Mouse (Mus musculus) small intestine, adult 2 months (tissue): ENCODE measurements around the gene Ndufab1. TPM values are rescaled to one million over a fixed set of nuclear protein-coding genes. Genes with fewer than 3 reads are reported as not detected.
A peak's percentile ranks its signal among the peaks of the same experiment; 100 is the strongest.

Experiments used
- H3K27ac ChIP-seq: fragments of 200-500 bp; 2 replicates; pipeline ENCODE4 v1.5.1; 2012; ENCODE audit warnings: low read depth, low read length, control low read depth, inconsistent platforms; ENCODE audit not compliant: insufficient read depth
- H3K27me3 ChIP-seq: fragments of 200-500 bp; 2 replicates; pipeline ENCODE4 v1.6.1; 2012; ENCODE audit warnings: mild to moderate bottlenecking, moderate library complexity, low read length, inconsistent platforms; ENCODE audit not compliant: control insufficient read depth, insufficient read depth
- H3K36me3 ChIP-seq: fragments of 200-500 bp; 2 replicates; pipeline ENCODE4 v1.6.1; 2012; ENCODE audit warnings: mild to moderate bottlenecking, low read length, control low read depth, inconsistent platforms; ENCODE audit not compliant: control insufficient read depth, insufficient read depth
- H3K4me1 ChIP-seq: fragments of 200-500 bp; 2 replicates; pipeline ENCODE4 v1.6.1; 2012; ENCODE audit warnings: low read length, inconsistent platforms, mixed read lengths; ENCODE audit not compliant: control insufficient read depth, insufficient read depth, insufficient read length
- H3K4me3 ChIP-seq: fragments of 200-500 bp; 2 replicates; pipeline ENCODE4 v1.5.1; 2012; ENCODE audit warnings: low read depth, mild to moderate bottlenecking, control low read depth, inconsistent platforms, low read length, moderate library complexity
- CTCF ChIP-seq: fragments of 200-500 bp; IDR thresholded peaks from 2 replicates; pipeline ENCODE4 v1.5.1; 2012; ENCODE audit warnings: low read depth, mild to moderate bottlenecking, control low read depth, inconsistent platforms, low read length, moderate library complexity, mixed read lengths; ENCODE audit not compliant: insufficient replicate concordance, insufficient read length; ENCODE audit errors: extremely low read depth
- POLR2A ChIP-seq: fragments of 200-500 bp; IDR thresholded peaks from 2 replicates; pipeline ENCODE4 v1.6.1; 2012; ENCODE audit warnings: low read depth, mild to moderate bottlenecking, control low read depth, inconsistent platforms, low read length, moderate library complexity
- WGBS: fragments of 180-500 bp; shearing (Covaris S2); methylation state at CpG from one replicate; pipeline ENCODE4 v1.1.7; 2018; 5-methylcytosine and 5-hydroxymethylcytosine counted together
- polyA plus RNA-seq: library from polyadenylated mRNA; depleted of rRNA; stranded (reverse); fragments of >200 nt; gene quantifications from 2 replicates; pipeline ENCODE4 v1.2.3, GENCODE M21; 2012

The Ndufab1 gene
- polyA plus RNA-seq, 1 experiment, result 1,026 TPM

DNA sequence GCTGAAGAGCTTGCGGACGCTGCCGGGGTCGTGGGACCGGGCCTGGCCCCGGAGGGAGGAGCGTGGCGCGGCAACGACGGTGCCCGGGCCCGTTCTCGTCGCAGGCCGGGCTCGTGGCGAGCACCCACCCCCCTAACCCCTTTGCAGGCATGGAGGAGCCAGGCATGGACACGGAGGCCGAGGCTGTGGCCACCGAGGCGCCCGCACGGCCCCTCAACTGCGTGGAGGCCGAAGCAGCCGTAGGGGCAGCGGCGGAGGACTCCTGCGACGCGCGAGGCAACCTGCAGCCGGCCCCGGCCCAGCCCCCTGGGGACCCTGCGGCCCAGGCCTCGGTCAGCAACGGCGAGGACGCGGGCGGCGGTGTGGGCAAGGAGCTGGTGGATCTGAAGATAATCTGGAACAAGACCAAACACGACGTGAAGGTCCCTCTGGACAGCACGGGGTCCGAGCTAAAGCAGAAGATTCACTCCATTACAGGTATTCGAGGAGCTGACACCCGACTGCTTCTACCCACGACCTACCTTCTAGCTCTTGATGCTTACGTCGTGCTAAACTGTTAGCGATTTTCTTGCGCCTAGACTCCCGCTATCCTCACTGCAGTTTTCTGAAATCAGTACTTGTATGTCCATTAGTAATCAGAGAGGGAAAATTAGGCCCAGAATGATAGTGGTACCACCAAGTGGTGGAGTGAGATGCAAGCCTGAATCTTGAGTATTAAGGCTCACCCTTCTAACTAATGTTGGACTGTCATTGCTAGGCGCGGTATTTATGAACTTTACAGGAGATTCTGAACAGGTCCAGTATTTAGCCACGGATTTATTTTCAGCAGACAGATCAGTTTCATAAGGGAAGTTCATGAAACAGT is 33.9 kb downstream of the Ndufab1 start:
- H3K4me3 ChIP-seq, result peak overlapping the region; percentile 97
- H3K27me3 ChIP-seq, result no peaks in the 10 kb centered on the region
- TF ChIP-seq CTCF, result no peak
- no peak for TF ChIP-seq POLR2A
- H3K4me1 ChIP-seq, result peaks cover 10% of the 10 kb centered on the region; the same call in 1 of the 2 replicates
- under 1% methylated on average over 58 of the region's 58 CpGs for WGBS
- H3K27ac ChIP-seq, result peak overlapping the region; percentile 77
- peaks cover 21% of the 10 kb centered on the region for H3K36me3 ChIP-seq

DNA sequence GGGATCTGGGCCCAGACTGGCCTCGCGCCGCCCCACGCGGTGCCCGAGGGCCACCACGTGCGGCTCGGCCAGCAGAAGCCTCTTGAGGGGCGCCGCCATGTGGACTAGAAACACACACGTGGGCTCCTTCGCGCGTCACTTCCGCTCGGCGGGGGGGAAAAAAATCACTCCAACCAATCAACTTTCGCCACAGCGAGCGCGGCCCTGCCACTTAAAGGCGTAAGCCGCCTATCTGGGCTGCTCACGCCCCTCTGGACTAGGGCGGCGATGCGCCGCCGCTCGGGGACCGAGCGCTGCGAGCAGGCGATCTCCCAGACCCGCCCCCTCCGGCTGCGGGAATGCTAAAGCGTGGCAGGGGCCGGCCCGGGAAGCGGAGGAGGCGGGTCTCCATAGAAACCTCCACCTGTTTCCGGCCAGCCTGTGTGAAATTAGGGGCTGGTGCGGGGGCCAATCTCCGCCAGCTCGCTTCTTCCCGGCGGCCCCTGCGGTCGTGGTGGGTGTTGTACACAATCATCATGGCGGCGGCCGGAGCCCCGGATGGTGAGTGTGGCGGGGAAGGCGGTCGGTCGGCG is 34.7 kb downstream of the Ndufab1 start, which contains the start of the genes Ubfd1 and Ears2:
Ubfd1 (plus strand) TSS at position 231 of the 572 bp plus-strand sequence.
Ears2 (minus strand) TSS at position 319 of the 572 bp plus-strand sequence.
- Histone ChIP-seq H3K36me3 (peaks cover 15% of the 10 kb centered on the region), H3K4me1 (peaks cover 10% of the 10 kb centered on the region; the same call in 1 of the 2 replicates), H3K4me3 (peak within 1 kb of the TSS; percentile 97), H3K27me3 (no peaks in the 10 kb centered on the region), H3K27ac (peak within 1 kb of the TSS; percentile 77)
- no peak for TF ChIP-seq CTCF
- TF ChIP-seq POLR2A, result peak; percentile 44; the same call in 1 of the 2 replicates
- WGBS, result under 1% methylated on average over 60 of the region's 60 CpGs

DNA sequence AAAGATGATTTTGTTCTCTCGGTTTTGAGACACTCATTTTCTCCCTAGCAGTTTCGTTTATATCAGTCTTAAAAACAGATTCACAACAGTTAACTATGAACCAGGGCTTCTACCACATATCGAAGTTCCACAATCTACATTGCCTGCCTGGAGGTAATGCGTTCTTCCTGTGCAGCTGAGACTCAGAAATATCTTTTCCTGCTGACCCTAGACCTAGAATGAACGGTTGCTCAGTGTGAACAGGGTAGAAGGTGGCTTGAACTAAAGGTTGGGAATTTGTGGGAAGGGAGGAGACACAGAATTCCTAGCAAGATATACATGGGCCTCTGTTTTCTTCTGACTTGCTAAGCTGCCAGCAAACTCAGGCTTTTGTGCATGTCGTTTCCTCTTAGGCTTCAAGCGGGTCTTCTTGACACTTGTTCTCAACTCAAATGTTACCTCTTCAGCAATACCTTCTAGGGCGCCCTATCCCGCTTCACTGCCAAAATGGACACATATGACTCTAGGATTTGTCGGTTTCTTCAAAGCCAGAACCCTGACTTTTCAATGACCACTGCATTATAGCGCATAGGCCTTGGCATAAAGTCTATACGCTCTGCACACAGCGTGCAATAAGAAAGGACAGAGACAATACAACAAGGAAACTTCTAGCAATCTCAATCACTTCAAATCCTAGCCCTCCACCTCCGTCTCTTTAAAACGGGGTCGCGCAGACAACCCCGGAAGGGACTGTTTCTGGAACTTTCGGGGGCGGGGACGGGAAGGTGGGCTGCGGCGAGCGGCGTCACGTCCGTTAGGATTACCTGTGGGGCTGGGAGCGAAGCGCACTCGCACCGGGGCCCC is 35.4 kb downstream of the Ndufab1 start:
- Histone ChIP-seq H3K36me3 (peaks cover 12% of the 10 kb centered on the region), H3K27ac (peak overlapping the region; percentile 77), H3K4me1 (peaks cover 10% of the 10 kb centered on the region; the same call in 1 of the 2 replicates), H3K27me3 (no peaks in the 10 kb centered on the region), H3K4me3 (peak overlapping the region; percentile 97)
- TF ChIP-seq CTCF, result no peak
- TF ChIP-seq POLR2A, result no peak
- WGBS, result 2% methylated on average over 31 of the region's 31 CpGs

DNA sequence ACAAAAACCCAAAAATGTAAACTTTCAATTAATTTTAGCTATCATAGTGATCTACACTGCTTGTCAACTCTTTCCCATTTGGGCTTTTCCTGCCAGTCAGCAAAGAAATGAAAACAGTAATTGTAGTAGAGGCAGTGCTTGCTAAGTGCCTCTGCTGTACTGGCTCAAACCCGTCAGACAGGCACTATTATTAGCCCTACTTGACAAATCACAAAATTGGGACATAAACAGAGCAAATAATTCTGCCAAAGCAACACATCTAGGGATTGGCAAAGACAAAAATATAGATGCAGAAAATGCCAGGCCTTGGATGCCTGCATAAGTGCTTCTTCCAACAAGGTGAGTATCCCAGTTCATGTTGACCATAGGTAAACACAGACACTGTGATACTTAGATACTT is 36.0 kb downstream of the Ndufab1 start:
- WGBS, result 48% methylated on average over 1 of the region's 1 CpGs
- TF ChIP-seq POLR2A (no peak), CTCF (no peak)
- Histone ChIP-seq H3K27me3 (no peaks in the 10 kb centered on the region), H3K36me3 (peaks cover 11% of the 10 kb centered on the region), H3K4me1 (peaks cover 10% of the 10 kb centered on the region; the same call in 1 of the 2 replicates), H3K4me3 (no peak overlapping the region), H3K27ac (no peak overlapping the region)

DNA sequence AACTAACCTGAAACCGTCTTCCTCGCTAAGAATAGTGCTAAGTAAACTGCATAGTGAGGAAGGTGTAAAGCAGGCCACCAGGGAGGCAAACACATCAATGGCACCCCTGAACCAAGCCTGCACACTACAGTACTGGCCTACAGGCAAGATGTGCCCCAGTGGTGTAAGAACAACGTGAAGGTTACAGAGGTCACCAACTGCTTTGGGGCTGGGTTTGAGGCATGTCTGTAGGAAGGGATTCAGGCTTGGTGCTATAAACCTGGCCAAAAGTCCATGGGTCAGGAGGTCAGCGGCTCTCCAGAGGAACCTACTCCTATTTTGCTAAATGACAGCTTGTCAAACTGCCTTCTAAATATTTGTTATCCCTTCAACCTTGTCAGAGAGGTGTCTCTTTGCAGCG is 45.1 kb downstream of the Ndufab1 start:
- H3K36me3 ChIP-seq, result peaks cover 17% of the 10 kb centered on the region
- no peak overlapping the region for H3K27ac ChIP-seq
- 69% methylated on average over 5 of the region's 5 CpGs for WGBS
- peaks cover 3% of the 10 kb centered on the region; the same call in 1 of the 2 replicates for H3K4me1 ChIP-seq
- TF ChIP-seq POLR2A (no peak), CTCF (no peak)
- no peaks in the 10 kb centered on the region for H3K27me3 ChIP-seq
- no peak overlapping the region for H3K4me3 ChIP-seq

DNA sequence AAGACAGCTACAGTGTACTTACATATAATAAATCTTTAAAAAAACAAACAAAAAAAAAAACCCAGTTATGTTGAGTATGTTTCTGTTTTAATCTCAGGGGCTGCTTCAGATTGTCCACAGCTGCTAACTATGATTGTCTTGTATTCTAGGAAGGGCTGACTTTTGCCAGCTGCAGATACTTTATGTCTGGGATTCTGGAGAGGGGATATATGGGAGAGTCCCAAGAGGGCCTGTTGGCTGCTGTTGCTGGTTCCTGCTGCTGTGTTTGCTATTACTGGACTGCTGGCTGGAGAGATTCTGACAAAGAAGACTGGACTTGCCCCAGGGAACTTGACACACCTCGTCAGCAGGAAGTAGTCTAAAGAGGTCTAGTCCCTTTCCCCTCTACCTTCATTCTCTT is 50.9 kb downstream of the Ndufab1 start:
- Histone ChIP-seq H3K4me3 (no peak overlapping the region), H3K4me1 (peaks cover 10% of the 10 kb centered on the region; the same call in 1 of the 2 replicates), H3K36me3 (peaks cover 16% of the 10 kb centered on the region), H3K27ac (no peak overlapping the region), H3K27me3 (no peaks in the 10 kb centered on the region)
- TF ChIP-seq CTCF (no peak), POLR2A (no peak)
- WGBS, result 71% methylated on average over 1 of the region's 1 CpGs
